Mouse (Mus musculus) G1E (cell line): ENCODE data around the gene Abca1. TPM values are rescaled to one million over a fixed set of nuclear protein-coding genes. Genes with fewer than 3 reads are reported as not detected.

Source experiments
- ATAC-seq: 2 replicates; pipeline ENCODE4 v1.8.0; 2016; ENCODE audit warnings: mild to moderate bottlenecking; ENCODE audit not compliant: insufficient number of reproducible peaks, poor library complexity, low FRiP score, severe bottlenecking; ENCODE audit errors: extremely low read depth
- DNase-seq: peaks from one replicate; pipeline ENCODE4 v3.0.0; 2012; ENCODE audit warnings: low spot score
- H3K27me3 ChIP-seq: 2 replicates; pipeline ENCODE4 v1.6.1; 2012; ENCODE audit warnings: mild to moderate bottlenecking, low read length, inconsistent platforms; ENCODE audit not compliant: insufficient read depth
- H3K36me3 ChIP-seq: replicated peaks from 2 replicates; pipeline ENCODE3; 2012; ENCODE audit warnings: mild to moderate bottlenecking, inconsistent platforms
- H3K4me1 ChIP-seq: 2 replicates; pipeline ENCODE4 v1.6.1; 2012; ENCODE audit warnings: low read depth, low read length, inconsistent platforms, mixed read lengths; ENCODE audit not compliant: insufficient read depth
- H3K4me3 ChIP-seq: 2 replicates; pipeline ENCODE4 v1.5.1; 2012; ENCODE audit warnings: low read depth, mild to moderate bottlenecking, inconsistent platforms, low read length, moderate library complexity, mixed read lengths
- H3K9me3 ChIP-seq: replicated peaks from 2 replicates; pipeline ENCODE4 v1.6.1; 2012; ENCODE audit warnings: inconsistent platforms
- CTCF ChIP-seq: IDR thresholded peaks from 2 replicates; pipeline ENCODE4 v1.5.1; 2012; ENCODE audit warnings: low read depth, low read length, inconsistent platforms, mixed read lengths
- GATA1 ChIP-seq: IDR thresholded peaks from 2 replicates; pipeline ENCODE4 v1.6.1; 2012; ENCODE audit warnings: borderline replicate concordance, low read length, inconsistent platforms, mixed read lengths
- GATA2 ChIP-seq: IDR thresholded peaks from 2 replicates; pipeline ENCODE4 v1.6.1; 2012; ENCODE audit warnings: low read depth, low read length, inconsistent platforms, borderline replicate concordance
- POLR2AphosphoS5 ChIP-seq: IDR thresholded peaks from 2 replicates; pipeline ENCODE4 v1.6.1; 2012; ENCODE audit warnings: low read depth, low read length, inconsistent platforms; ENCODE audit not compliant: insufficient replicate concordance
- TAL1 ChIP-seq: conservative IDR thresholded peaks from 2 replicates; pipeline ENCODE4 v1.6.1; 2012; ENCODE audit warnings: low read depth, low read length, inconsistent platforms, mixed read lengths
- polyA plus RNA-seq: library from polyadenylated mRNA; stranded (reverse); fragments of >175 nt; gene quantifications from 2 replicates; pipeline ENCODE4 v1.2.3, GENCODE M21; 2012
- total RNA-seq, 2 experiments: library from RNA; stranded (forward) in 1 of 2; stranded (reverse) in 1 of 2; fragments of 200-1000 nt in 1 of 2; fragments of >200 nt in 1 of 2; fragmentation: Nextera tagmentation in 1 of 2; gene quantifications; 2 replicates each; pipeline ENCODE4 v1.2.3; 2014 to 2017

Abca1 gene
- total and polyA plus RNA-seq, 3 experiments = 2.1 to 23.0 (median 4.6) TPM

DNA sequence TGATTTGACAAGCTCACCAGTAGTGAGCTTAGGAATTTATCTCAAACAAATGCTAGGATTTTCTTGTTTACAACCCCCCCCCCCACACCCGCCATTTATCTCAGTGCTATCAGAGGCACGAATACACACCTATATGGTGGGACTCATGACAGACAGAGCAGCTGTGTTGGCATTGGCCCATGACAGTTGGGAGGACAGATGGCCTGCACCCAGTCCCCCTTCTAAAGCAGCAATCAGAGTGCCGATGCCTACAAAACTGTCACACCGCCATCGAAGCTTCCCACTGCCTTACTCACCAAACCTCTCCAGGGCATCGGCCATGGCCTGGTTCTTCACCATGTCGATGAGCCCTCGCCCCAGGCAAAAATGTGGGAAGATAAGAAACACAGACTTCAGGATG, 115.9 kb downstream of the Abca1 start:
- H3K4me1 ChIP-seq = no peaks in the 10 kb centered on the region
- no peak for DNase-seq
- no peaks in the 10 kb centered on the region for H3K27me3 ChIP-seq
- peaks cover 80% of the 10 kb centered on the region for H3K36me3 ChIP-seq
- TF ChIP-seq TAL1 (no peak), POLR2AphosphoS5 (no peak), CTCF (no peak), GATA1 (no peak), GATA2 (no peak)
- no peaks in the 10 kb centered on the region for H3K9me3 ChIP-seq
- no peak for ATAC-seq
- no peak overlapping the region for H3K4me3 ChIP-seq

DNA sequence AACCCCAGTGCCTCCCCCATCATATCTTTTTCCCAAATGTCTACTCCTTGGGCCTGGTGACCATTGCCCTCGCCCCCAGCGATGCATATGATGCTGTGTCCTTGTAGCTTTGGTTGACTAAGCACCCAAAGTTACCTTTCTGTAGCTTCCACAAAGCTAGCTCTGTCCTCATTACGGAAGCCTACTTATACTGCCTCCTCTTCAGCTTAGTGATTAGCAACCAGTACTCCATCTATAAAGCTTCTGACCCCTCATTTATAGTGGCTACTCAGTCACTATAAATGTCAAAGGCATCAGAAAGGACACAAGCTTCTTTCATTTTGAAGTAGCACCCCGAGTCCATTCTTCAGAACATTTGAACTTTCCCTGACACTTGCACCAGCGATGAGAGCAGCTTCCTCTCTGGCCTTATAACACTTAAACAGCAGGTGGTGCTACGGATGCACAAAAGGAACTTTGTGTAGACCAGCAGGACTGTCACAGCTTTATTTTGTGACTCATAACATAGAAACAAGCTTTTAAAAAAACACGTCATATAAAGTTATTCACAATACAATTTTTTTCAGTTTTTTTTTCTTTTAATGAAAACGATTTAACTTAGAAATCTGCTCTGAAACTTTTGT, 129.3 kb downstream of the Abca1 start:
- Histone ChIP-seq H3K4me1 (0 out of 2 replicates have a peak, but pooled peaks cover 2% of the 10 kb centered on the region), H3K27me3 (no peaks in the 10 kb centered on the region), H3K36me3 (peaks cover 35% of the 10 kb centered on the region), H3K9me3 (no peaks in the 10 kb centered on the region), H3K4me3 (no peak overlapping the region)
- DNase-seq = no peak
- TF ChIP-seq GATA2 = no peak
- no peak for TF ChIP-seq TAL1
- TF ChIP-seq CTCF = no peak
- no peak for TF ChIP-seq GATA1
- TF ChIP-seq POLR2AphosphoS5 = no peak
- no peak for ATAC-seq

DNA sequence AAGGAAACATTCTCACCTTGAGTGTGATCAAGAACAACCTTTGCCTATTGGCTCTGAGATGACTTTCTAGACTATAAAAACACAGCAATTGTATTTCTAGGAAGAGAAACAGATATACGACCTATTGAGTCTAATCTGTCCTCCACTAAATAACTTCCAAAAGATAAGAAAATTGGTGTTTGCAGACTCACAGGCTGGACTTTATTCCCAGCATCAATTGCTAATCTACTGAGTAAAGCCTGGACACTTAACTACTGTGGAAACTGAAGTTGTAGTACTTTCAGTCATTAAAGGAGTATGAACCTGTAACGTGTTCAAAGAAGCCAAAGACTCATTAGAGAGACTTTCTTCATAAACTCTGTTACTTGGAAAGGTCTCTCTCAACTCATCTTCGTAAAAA, 131.9 kb downstream of the Abca1 start:
- ATAC-seq = no peak
- peaks cover 20% of the 10 kb centered on the region for H3K36me3 ChIP-seq
- H3K4me1 ChIP-seq = 0 out of 2 replicates have a peak, but pooled peaks cover 2% of the 10 kb centered on the region
- no peaks in the 10 kb centered on the region for H3K9me3 ChIP-seq
- no peak for DNase-seq
- no peak for TF ChIP-seq POLR2AphosphoS5
- no peak for TF ChIP-seq TAL1
- no peak for TF ChIP-seq CTCF
- TF ChIP-seq GATA1 = no peak
- no peak for TF ChIP-seq GATA2
- H3K4me3 ChIP-seq = no peak overlapping the region
- no peaks in the 10 kb centered on the region for H3K27me3 ChIP-seq

DNA sequence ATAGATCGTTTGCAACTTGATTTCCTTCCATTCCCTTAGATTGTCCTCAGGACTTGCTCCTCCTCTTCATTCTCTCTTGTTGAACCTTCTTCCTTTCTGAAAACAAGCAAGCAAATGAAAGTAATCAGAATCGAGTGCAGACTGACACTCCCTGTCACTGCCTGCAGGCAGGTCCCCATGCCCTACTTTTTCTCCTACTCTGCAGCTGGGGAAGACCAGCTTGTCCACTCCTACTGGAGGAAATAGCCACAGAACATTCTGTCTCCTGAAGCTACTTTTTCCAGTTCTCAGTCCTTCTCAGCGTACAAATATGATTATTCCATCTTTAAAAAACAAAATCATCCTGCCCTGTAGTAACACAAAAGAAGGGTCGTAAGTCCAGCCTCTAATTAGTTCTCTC, 135.3 kb downstream of the Abca1 start:
- TF ChIP-seq CTCF = no peak
- TF ChIP-seq GATA2 = no peak
- no peak for TF ChIP-seq POLR2AphosphoS5
- no peak for TF ChIP-seq GATA1
- no peak for TF ChIP-seq TAL1
- ATAC-seq = no peak

DNA sequence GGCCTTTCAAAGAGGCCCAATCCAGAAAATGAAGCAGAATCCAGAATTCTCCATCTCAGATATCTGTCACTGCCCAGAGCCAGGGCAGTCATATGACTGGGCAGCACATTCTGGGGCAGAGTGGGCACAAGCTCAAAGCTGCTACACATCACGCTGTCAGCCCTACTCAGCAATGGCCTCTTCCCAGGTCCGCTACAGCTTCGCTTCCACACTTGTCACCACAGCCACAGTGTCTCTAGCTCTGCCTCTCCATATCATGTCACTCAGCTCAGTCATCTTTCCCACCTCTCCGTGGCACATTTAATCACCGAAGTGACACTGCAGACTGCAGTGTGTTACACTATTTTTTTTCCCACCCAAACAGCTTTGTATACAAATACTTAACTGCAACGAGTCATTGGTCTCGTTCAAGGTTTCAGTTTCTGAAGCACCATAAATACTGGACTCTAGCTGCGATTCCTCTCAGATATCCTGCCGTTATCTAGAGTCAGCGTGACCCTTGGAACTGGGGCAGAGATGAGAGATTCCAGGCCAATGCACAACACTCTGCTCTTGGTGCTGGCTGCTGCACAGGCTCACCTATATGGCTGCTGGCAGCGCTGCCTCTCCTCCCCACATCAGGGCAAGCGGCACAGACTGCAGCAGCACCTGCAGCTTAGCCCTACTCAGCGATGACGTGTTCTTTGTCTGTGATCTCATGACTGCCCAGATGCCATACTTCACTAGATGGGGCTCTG, 136.3 kb downstream of the Abca1 start:
- Histone ChIP-seq H3K9me3 (peaks cover under 1% of the 10 kb centered on the region), H3K27me3 (no peaks in the 10 kb centered on the region)
- TF ChIP-seq TAL1 (no peak), GATA2 (no peak), CTCF (no peak), POLR2AphosphoS5 (no peak), GATA1 (no peak)

More for the DNA sequence above, 135.3 kb downstream of the Abca1 start:
- Histone ChIP-seq H3K27me3 (no peaks in the 10 kb centered on the region), H3K4me3 (no peak overlapping the region), H3K36me3 (peaks cover 30% of the 10 kb centered on the region), H3K4me1 (0 out of 2 replicates have a peak, but pooled peaks cover 2% of the 10 kb centered on the region), H3K9me3 (no peaks in the 10 kb centered on the region)
- DNase-seq = no peak

DNA sequence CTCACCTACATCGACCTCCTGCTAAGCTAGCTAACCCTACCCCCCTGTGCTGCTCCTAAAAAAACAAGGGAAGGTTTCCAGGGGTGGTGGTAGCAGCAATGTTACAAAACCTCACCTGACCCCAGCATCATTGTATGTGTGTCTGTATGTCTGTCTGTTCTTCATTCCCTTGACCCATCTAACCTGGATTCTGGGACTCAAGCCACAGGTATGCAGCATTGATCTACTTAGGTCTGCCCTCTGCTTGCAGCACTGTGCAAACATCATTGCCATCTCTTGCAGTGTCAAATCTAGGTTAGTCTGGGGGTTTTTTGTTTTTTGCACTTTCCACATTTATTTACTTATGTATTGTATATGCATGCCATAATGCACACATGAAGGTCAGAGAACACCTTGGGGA, 141.3 kb downstream of the Abca1 start:
- H3K4me1 ChIP-seq = no peaks in the 10 kb centered on the region
- ATAC-seq (no peak), DNase-seq (no peak)
- H3K27me3 ChIP-seq = no peaks in the 10 kb centered on the region
- no peak overlapping the region for H3K4me3 ChIP-seq
- peaks cover 61% of the 10 kb centered on the region for H3K36me3 ChIP-seq
- TF ChIP-seq CTCF (no peak), TAL1 (no peak), GATA2 (no peak)
- H3K9me3 ChIP-seq = peaks cover 19% of the 10 kb centered on the region

More for the DNA sequence above, 136.3 kb downstream of the Abca1 start:
- H3K36me3 ChIP-seq = peaks cover 36% of the 10 kb centered on the region
- H3K4me3 ChIP-seq = no peak overlapping the region
- ATAC-seq (no peak), DNase-seq (no peak)
- no peaks in the 10 kb centered on the region for H3K4me1 ChIP-seq
